Mouse (Mus musculus) forebrain, embryonic 10.5 days (tissue): ENCODE data around the gene Rack1. TPM values are rescaled to one million over a fixed set of nuclear protein-coding genes. Genes with fewer than 3 reads are reported as not detected.
"Not testable (repeated sequence)": the region's sequence is repeated elsewhere in the genome, so short reads cannot be mapped to it uniquely, and the experiment has no call there.

Experiments used
- DNase-seq: peaks from one replicate; pipeline ENCODE4 v3.0.0-alpha.2; 2017; ENCODE audit warnings: low spot score; ENCODE audit errors: extremely low spot score
- H3K27ac ChIP-seq: fragments of 300-500 bp; sonication (generic); 2 replicates; pipeline ENCODE4 v1.5.1; 2016; ENCODE audit warnings: mild to moderate bottlenecking
- H3K27me3 ChIP-seq: fragments of 300-500 bp; sonication (generic); 2 replicates; pipeline ENCODE4 v1.6.1; 2016; ENCODE audit warnings: mild to moderate bottlenecking; ENCODE audit not compliant: poor library complexity, severe bottlenecking
- H3K36me3 ChIP-seq: fragments of 300-500 bp; sonication (generic); replicated peaks from 2 replicates; pipeline ENCODE4 v1.6.1; 2016; ENCODE audit warnings: mild to moderate bottlenecking, moderate library complexity
- H3K4me1 ChIP-seq: fragments of 300-500 bp; sonication (generic); 2 replicates; pipeline ENCODE4 v1.6.1; 2016
- H3K4me3 ChIP-seq: fragments of 300-500 bp; sonication (generic); 2 replicates; pipeline ENCODE4 v1.5.1; 2016; ENCODE audit warnings: mild to moderate bottlenecking, moderate library complexity
- H3K9me3 ChIP-seq: fragments of 300-500 bp; sonication (generic); 2 replicates; pipeline ENCODE4 v1.6.1; 2016; ENCODE audit warnings: mild to moderate bottlenecking, moderate library complexity
- WGBS: fragments of 180-500 bp; shearing (Covaris S2); methylation state at CpG from one replicate; pipeline ENCODE4 v1.1.7; 2016; 5-methylcytosine and 5-hydroxymethylcytosine counted together
- polyA plus RNA-seq: library from polyadenylated mRNA; unstranded; fragments of >200 nt; fragmentation: Nextera tagmentation; extraction: Ambion mirVana; gene quantifications from 2 replicates; pipeline ENCODE4 v1.2.1, GENCODE M21; 2016

Rack1 gene
- 850 and 861 TPM in 2 replicates for polyA plus RNA-seq

- peak within 1 kb of the TSS; percentile 81 for H3K4me3 ChIP-seq
- under 1% methylated on average over 47 of the region's 47 CpGs for WGBS
- peaks cover 41% of the 10 kb centered on the region for H3K4me1 ChIP-seq
- H3K36me3 ChIP-seq, result peaks cover 42% of the 10 kb centered on the region
- peak within 1 kb of the TSS; percentile 95 for H3K27ac ChIP-seq
- DNase-seq, result peak; percentile 91
- no peaks in the 10 kb centered on the region for H3K9me3 ChIP-seq
- no peaks in the 10 kb centered on the region for H3K27me3 ChIP-seq
Observed at GRCm38 (mm10) chr11:48799921-48800701, at the start of gene Rack1. TSS of gene Rack1 (plus strand) at chr11:48800332.

GRCm38 (mm10) chr11:48750428-48750827, 49.7 kb upstream of the Rack1 start:
- Histone ChIP-seq H3K27ac (no peak overlapping the region), H3K36me3 (no peaks in the 10 kb centered on the region), H3K27me3 (no peaks in the 10 kb centered on the region), H3K9me3 (no peaks in the 10 kb centered on the region), H3K4me3 (no peak overlapping the region), H3K4me1 (no peaks in the 10 kb centered on the region)
- WGBS, result 94% methylated on average over 6 of the region's 6 CpGs
- no peak for DNase-seq

GRCm38 (mm10) chr11:48753534-48753933, 46.6 kb upstream of the Rack1 start:
- 94% methylated on average over 18 of the region's 18 CpGs for WGBS
- not testable (repeated sequence) for H3K27ac ChIP-seq, H3K27me3 ChIP-seq, DNase-seq, H3K4me1 ChIP-seq, H3K36me3 ChIP-seq, H3K9me3 ChIP-seq, H3K4me3 ChIP-seq

GRCm38 (mm10) chr11:48759021-48759420, 41.1 kb upstream of the Rack1 start:
- no peaks in the 10 kb centered on the region for H3K27me3 ChIP-seq
- H3K4me1 ChIP-seq, result peaks cover 6% of the 10 kb centered on the region; the same call in 1 of the 2 replicates
- H3K36me3 ChIP-seq, result no peaks in the 10 kb centered on the region
- H3K27ac ChIP-seq, result no peak overlapping the region
- DNase-seq, result no peak
- WGBS, result 87% methylated on average over 8 of the region's 8 CpGs
- H3K9me3 ChIP-seq, result no peaks in the 10 kb centered on the region
- no peak overlapping the region for H3K4me3 ChIP-seq

- Histone ChIP-seq H3K4me3 (no peak overlapping the region), H3K27me3 (no peaks in the 10 kb centered on the region), H3K4me1 (no peaks in the 10 kb centered on the region), H3K27ac (no peak overlapping the region), H3K9me3 (no peaks in the 10 kb centered on the region), H3K36me3 (no peaks in the 10 kb centered on the region)
- WGBS, result 92% methylated on average over 9 of the region's 9 CpGs
- DNase-seq, result no peak
Observed at GRCm38 (mm10) chr11:48764119-48764518, 36.0 kb upstream of the Rack1 start.

GRCm38 (mm10) chr11:48767195-48767876, 32.8 kb upstream of the Rack1 start:
- no peaks in the 10 kb centered on the region for H3K36me3 ChIP-seq
- 91% methylated on average over 14 of the region's 14 CpGs for WGBS

GRCm38 (mm10) chr11:48771691-48772090, 28.4 kb upstream of the Rack1 start:
- no peaks in the 10 kb centered on the region for H3K9me3 ChIP-seq
- WGBS, result 13% methylated on average over 2 of the region's 2 CpGs
- H3K27me3 ChIP-seq, result no peaks in the 10 kb centered on the region
- no peak for DNase-seq
- no peaks in the 10 kb centered on the region for H3K4me1 ChIP-seq
- H3K36me3 ChIP-seq, result no peaks in the 10 kb centered on the region
- H3K4me3 ChIP-seq, result no peak overlapping the region
- H3K27ac ChIP-seq, result no peak overlapping the region

More at GRCm38 (mm10) chr11:48767195-48767876, 32.8 kb upstream of the Rack1 start:
- Histone ChIP-seq H3K9me3 (no peaks in the 10 kb centered on the region), H3K27me3 (no peaks in the 10 kb centered on the region), H3K4me1 (no peaks in the 10 kb centered on the region), H3K4me3 (no peak overlapping the region), H3K27ac (no peak overlapping the region)
- no peak for DNase-seq

- H3K27ac ChIP-seq, result no peak overlapping the region
- H3K9me3 ChIP-seq, result no peaks in the 10 kb centered on the region
- no peaks in the 10 kb centered on the region for H3K27me3 ChIP-seq
- WGBS, result 42% methylated on average over 17 of the region's 17 CpGs
- H3K36me3 ChIP-seq, result no peaks in the 10 kb centered on the region
- H3K4me1 ChIP-seq, result no peaks in the 10 kb centered on the region
- DNase-seq, result peak; percentile 44
- H3K4me3 ChIP-seq, result peak overlapping the region; percentile 18; the same call in 1 of the 2 replicates
Observed at GRCm38 (mm10) chr11:48774443-48775298, 25.5 kb upstream of the Rack1 start.

GRCm38 (mm10) chr11:48775483-48775882, 24.6 kb upstream of the Rack1 start:
- peak; percentile 54 for DNase-seq
- no peak overlapping the region for H3K27ac ChIP-seq
- no peaks in the 10 kb centered on the region for H3K36me3 ChIP-seq
- H3K4me3 ChIP-seq, result no peak overlapping the region
- no peaks in the 10 kb centered on the region for H3K9me3 ChIP-seq
- H3K4me1 ChIP-seq, result no peaks in the 10 kb centered on the region
- WGBS, result 5% methylated on average over 7 of the region's 7 CpGs
- H3K27me3 ChIP-seq, result no peaks in the 10 kb centered on the region

- H3K36me3 ChIP-seq, result no peaks in the 10 kb centered on the region
- H3K27ac ChIP-seq, result no peak overlapping the region
- WGBS, result 46% methylated on average over 9 of the region's 9 CpGs
- no peaks in the 10 kb centered on the region for H3K9me3 ChIP-seq
- no peak for DNase-seq
- H3K27me3 ChIP-seq, result no peaks in the 10 kb centered on the region
- H3K4me3 ChIP-seq, result no peak overlapping the region
- H3K4me1 ChIP-seq, result no peaks in the 10 kb centered on the region
Observed at GRCm38 (mm10) chr11:48776664-48777063, 23.5 kb upstream of the Rack1 start.

GRCm38 (mm10) chr11:48777303-48777702, 22.8 kb upstream of the Rack1 start:
- no peaks in the 10 kb centered on the region for H3K27me3 ChIP-seq
- H3K27ac ChIP-seq, result no peak overlapping the region
- H3K4me3 ChIP-seq, result no peak overlapping the region
- DNase-seq, result no peak
- H3K9me3 ChIP-seq, result no peaks in the 10 kb centered on the region
- 94% methylated on average over 9 of the region's 9 CpGs for WGBS
- H3K4me1 ChIP-seq, result no peaks in the 10 kb centered on the region
- no peaks in the 10 kb centered on the region for H3K36me3 ChIP-seq

- no peak for DNase-seq
- Histone ChIP-seq H3K9me3 (no peaks in the 10 kb centered on the region), H3K27ac (no peak overlapping the region), H3K36me3 (no peaks in the 10 kb centered on the region), H3K4me3 (no peak overlapping the region), H3K27me3 (no peaks in the 10 kb centered on the region), H3K4me1 (no peaks in the 10 kb centered on the region)
- 39% methylated on average over 7 of the region's 7 CpGs for WGBS
Observed at GRCm38 (mm10) chr11:48779450-48779849, 20.7 kb upstream of the Rack1 start.
